Mouse (Mus musculus) embryonic facial prominence, embryonic 12.5 days (tissue): Measurements from ENCODE around the gene Prr30. TPM values are rescaled to one million over a fixed set of nuclear protein-coding genes. Genes with fewer than 3 reads are reported as not detected.
"Not testable (repeated sequence)": the region's sequence is repeated elsewhere in the genome, so short reads cannot be mapped to it uniquely, and the experiment has no call there.

Experiments
- ATAC-seq: fragments of 200-750 bp; cut with Nextera tagmentation; 2 replicates; pipeline ENCODE4 v1.8.0; 2017; ENCODE audit not compliant: insufficient number of reproducible peaks, insufficient read depth, low FRiP score, low TSS enrichment
- H3K27ac ChIP-seq: fragments of 300-500 bp; sonication (generic); 2 replicates; pipeline ENCODE4 v1.5.1; 2016; ENCODE audit warnings: mild to moderate bottlenecking
- H3K27me3 ChIP-seq: fragments of 300-500 bp; sonication (generic); 2 replicates; pipeline ENCODE4 v1.6.1; 2016; ENCODE audit warnings: mild to moderate bottlenecking, moderate library complexity
- H3K36me3 ChIP-seq: fragments of 300-500 bp; sonication (generic); 2 replicates; pipeline ENCODE4 v1.6.1; 2016; ENCODE audit warnings: mild to moderate bottlenecking
- H3K4me1 ChIP-seq: fragments of 300-500 bp; sonication (generic); 2 replicates; pipeline ENCODE4 v1.6.1; 2016
- H3K4me2 ChIP-seq: fragments of 300-500 bp; sonication (generic); replicated peaks from 2 replicates; pipeline ENCODE4 v1.6.1; 2016; ENCODE audit warnings: mild to moderate bottlenecking, moderate library complexity
- H3K4me3 ChIP-seq: fragments of 300-500 bp; sonication (generic); 2 replicates; pipeline ENCODE4 v1.5.1; 2016; ENCODE audit warnings: mild to moderate bottlenecking
- H3K9ac ChIP-seq: fragments of 300-500 bp; sonication (generic); 2 replicates; pipeline ENCODE4 v1.6.1; 2016; ENCODE audit warnings: mild to moderate bottlenecking, moderate library complexity
- H3K9me3 ChIP-seq: fragments of 300-500 bp; sonication (generic); 2 replicates; pipeline ENCODE4 v1.6.1; 2016; ENCODE audit warnings: mild to moderate bottlenecking, moderate library complexity
- WGBS: fragments of 180-500 bp; shearing (Covaris S2); methylation state at CpG from one replicate; pipeline ENCODE4 v1.1.7; 2016; 5-methylcytosine and 5-hydroxymethylcytosine counted together
- polyA plus RNA-seq: library from polyadenylated mRNA; unstranded; fragments of >200 nt; fragmentation: Nextera tagmentation; extraction: Ambion mirVana; gene quantifications from 2 replicates; pipeline ENCODE4 v1.2.1, GENCODE M21; 2016

Gene Prr30
- not detected in 2 replicates for polyA plus RNA-seq

- Histone ChIP-seq H3K9ac (no peak within 1 kb of the TSS), H3K27me3 (no peaks in the 10 kb centered on the region), H3K4me1 (no peaks in the 10 kb centered on the region), H3K9me3 (no peaks in the 10 kb centered on the region), H3K4me3 (no peak within 1 kb of the TSS), H3K27ac (no peak within 1 kb of the TSS), H3K4me2 (no peak within 1 kb of the TSS), H3K36me3 (no peaks in the 10 kb centered on the region)
- ATAC-seq, result no peak
- 77% methylated on average over 4 of the region's 4 CpGs for WGBS
Measured at GRCm38 (mm10) chr14:101200230-101200629, at the start of gene Prr30. Gene Prr30 (minus strand): TSS chr14:101200330.

DNA sequence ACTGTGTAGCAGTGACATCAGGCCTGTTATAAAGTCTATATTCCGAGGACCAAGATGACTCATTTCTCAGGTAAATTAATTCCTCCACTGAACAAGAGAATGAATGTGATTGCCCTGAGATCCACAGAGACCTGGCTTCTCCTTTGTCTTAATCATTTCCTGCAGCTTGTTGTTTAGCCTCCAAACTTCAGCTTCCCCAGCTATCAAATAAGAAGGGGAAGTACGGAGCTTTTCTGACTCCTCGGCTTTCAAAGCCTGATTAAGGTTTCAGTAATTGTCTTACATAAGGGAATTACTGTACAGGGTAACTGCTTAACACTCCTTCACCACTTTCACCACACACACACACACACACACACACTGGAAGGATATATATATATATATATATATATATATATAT, 46.7 kb upstream of the Prr30 start:
- H3K27ac ChIP-seq, result no peak overlapping the region
- H3K4me3 ChIP-seq, result no peak overlapping the region
- no peaks in the 10 kb centered on the region for H3K4me1 ChIP-seq
- 56% methylated on average over 3 of the region's 3 CpGs for WGBS
- no peaks in the 10 kb centered on the region for H3K36me3 ChIP-seq
- no peak for ATAC-seq
- no peak overlapping the region for H3K9ac ChIP-seq
- H3K9me3 ChIP-seq, result no peaks in the 10 kb centered on the region
- H3K27me3 ChIP-seq, result no peaks in the 10 kb centered on the region
- H3K4me2 ChIP-seq, result no peak overlapping the region

- no peaks in the 10 kb centered on the region for H3K36me3 ChIP-seq
- no peak overlapping the region for H3K9ac ChIP-seq
- H3K27ac ChIP-seq, result no peak overlapping the region
- 56% methylated on average over 7 of the region's 7 CpGs for WGBS
- H3K27me3 ChIP-seq, result no peaks in the 10 kb centered on the region
- H3K4me2 ChIP-seq, result no peak overlapping the region
- no peaks in the 10 kb centered on the region for H3K4me1 ChIP-seq
- no peak for ATAC-seq
- H3K4me3 ChIP-seq, result no peak overlapping the region
- no peaks in the 10 kb centered on the region for H3K9me3 ChIP-seq
Measured at GRCm38 (mm10) chr14:101245706-101246105, 45.6 kb upstream of the Prr30 start.

DNA sequence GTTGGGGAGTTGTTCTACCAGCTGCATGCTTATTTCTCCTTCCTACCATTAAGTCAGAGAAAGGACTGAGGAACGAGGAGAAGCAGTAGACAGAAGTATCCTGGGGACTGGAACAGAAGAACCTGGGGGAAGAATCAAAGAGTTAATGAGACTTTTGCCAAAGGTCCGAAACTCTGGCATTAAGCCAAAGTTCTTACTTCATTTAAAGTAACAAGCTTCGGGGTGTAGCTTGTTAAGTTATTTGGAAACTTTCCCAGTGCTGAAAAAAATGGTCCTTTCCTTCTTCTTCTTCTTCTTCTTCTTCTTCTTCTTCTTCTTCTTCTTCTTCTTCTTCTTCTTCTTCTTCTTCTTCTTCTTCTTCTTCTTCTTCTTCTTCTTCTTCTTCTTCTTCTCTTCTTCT, 44.3 kb upstream of the Prr30 start:
- H3K4me2 ChIP-seq, H3K27ac ChIP-seq, H3K27me3 ChIP-seq, H3K9ac ChIP-seq, H3K36me3 ChIP-seq, H3K4me1 ChIP-seq, ATAC-seq, H3K4me3 ChIP-seq, H3K9me3 ChIP-seq: not testable (repeated sequence)
- WGBS, result 67% methylated on average over 3 of the region's 3 CpGs

- H3K4me1 ChIP-seq, result no peaks in the 10 kb centered on the region
- H3K27me3 ChIP-seq, result no peaks in the 10 kb centered on the region
- 89% methylated on average over 1 of the region's 1 CpGs for WGBS
- no peak overlapping the region for H3K4me3 ChIP-seq
- H3K36me3 ChIP-seq, result no peaks in the 10 kb centered on the region
- no peak overlapping the region for H3K9ac ChIP-seq
- no peak for ATAC-seq
- no peak overlapping the region for H3K4me2 ChIP-seq
- H3K9me3 ChIP-seq, result no peaks in the 10 kb centered on the region
- H3K27ac ChIP-seq, result no peak overlapping the region
Measured at GRCm38 (mm10) chr14:101237965-101238364, 37.8 kb upstream of the Prr30 start.

GRCm38 (mm10) chr14:101229068-101229467, 28.9 kb upstream of the Prr30 start:
- ATAC-seq, result no peak
- Histone ChIP-seq H3K4me3 (no peak overlapping the region), H3K27ac (no peak overlapping the region), H3K27me3 (no peaks in the 10 kb centered on the region), H3K4me1 (no peaks in the 10 kb centered on the region), H3K9ac (no peak overlapping the region), H3K4me2 (no peak overlapping the region), H3K36me3 (no peaks in the 10 kb centered on the region), H3K9me3 (no peaks in the 10 kb centered on the region)
- 46% methylated on average over 4 of the region's 4 CpGs for WGBS

- Histone ChIP-seq H3K4me2 (no peak overlapping the region), H3K9me3 (no peaks in the 10 kb centered on the region), H3K9ac (no peak overlapping the region), H3K27ac (no peak overlapping the region), H3K36me3 (no peaks in the 10 kb centered on the region), H3K4me3 (no peak overlapping the region), H3K4me1 (0 out of 2 replicates have a peak, but pooled peaks cover 5% of the 10 kb centered on the region), H3K27me3 (no peaks in the 10 kb centered on the region)
- ATAC-seq, result peak; percentile 69; the same call in 1 of the 2 replicates
- WGBS, result 66% methylated on average over 8 of the region's 8 CpGs
Measured at GRCm38 (mm10) chr14:101222319-101222718, 22.2 kb upstream of the Prr30 start.

- no peak overlapping the region for H3K4me2 ChIP-seq
- H3K36me3 ChIP-seq, result no peaks in the 10 kb centered on the region
- H3K9me3 ChIP-seq, result no peaks in the 10 kb centered on the region
- ATAC-seq, result no peak
- no peaks in the 10 kb centered on the region for H3K27me3 ChIP-seq
- H3K4me1 ChIP-seq, result no peaks in the 10 kb centered on the region
- WGBS, result 90% methylated on average over 4 of the region's 4 CpGs
- no peak overlapping the region for H3K9ac ChIP-seq
- H3K27ac ChIP-seq, result no peak overlapping the region
- no peak overlapping the region for H3K4me3 ChIP-seq
Measured at GRCm38 (mm10) chr14:101172258-101172657, 27.9 kb downstream of the Prr30 start.
